Mouse (Mus musculus): ENCODE results near the gene Igfn1.

Igfn1 gene

DNA sequence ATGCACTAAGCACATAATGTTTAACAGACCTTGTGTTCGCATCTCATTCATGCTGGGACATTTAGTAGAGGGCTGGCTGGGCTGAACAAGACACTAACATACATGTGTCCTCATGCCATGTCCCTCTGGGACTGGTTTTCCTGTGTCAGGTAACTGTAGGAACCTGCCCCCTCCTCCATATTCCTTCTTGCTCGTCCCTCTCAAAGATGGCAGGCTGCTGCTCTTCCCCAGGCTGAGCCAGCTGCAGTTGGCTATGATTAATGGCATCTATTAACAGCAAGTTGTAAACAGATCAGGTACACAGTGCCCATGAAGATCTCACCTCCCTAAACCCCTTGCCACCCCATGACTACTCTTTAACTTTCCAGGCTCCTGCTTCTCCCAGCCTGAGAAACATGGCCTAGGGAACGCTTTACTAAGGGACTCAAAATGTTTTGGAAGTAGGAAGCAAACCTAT, at the start of gene Igfn1:
Gene Igfn1, minus strand, starts transcription at position 51 of the 457 bp plus-strand sequence.
- no peak for DNase-seq (ENCODE audit: low spot score in 2 of 2)

DNA sequence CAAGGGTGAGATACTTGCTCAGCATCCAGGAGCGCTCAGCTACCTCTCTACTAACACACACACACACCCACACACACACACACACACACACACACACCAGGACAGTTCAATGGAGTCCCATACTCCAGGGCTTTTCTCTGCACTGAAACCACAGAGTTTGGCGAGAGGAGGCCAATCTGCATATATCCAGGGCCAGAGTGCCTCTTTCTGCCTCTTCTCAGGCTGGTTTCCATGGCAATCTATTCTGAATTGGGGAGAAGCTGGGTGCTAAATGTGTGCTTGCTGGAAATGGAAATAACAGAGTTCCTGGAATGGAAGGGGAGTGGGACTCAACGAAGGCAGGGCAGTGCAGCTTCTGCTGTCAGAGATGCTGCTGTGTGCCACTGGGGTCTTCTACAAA, 49.6 kb upstream of the Igfn1 start:
- DNase-seq (ENCODE audit: low spot score in 2 of 2), result no peak

DNA sequence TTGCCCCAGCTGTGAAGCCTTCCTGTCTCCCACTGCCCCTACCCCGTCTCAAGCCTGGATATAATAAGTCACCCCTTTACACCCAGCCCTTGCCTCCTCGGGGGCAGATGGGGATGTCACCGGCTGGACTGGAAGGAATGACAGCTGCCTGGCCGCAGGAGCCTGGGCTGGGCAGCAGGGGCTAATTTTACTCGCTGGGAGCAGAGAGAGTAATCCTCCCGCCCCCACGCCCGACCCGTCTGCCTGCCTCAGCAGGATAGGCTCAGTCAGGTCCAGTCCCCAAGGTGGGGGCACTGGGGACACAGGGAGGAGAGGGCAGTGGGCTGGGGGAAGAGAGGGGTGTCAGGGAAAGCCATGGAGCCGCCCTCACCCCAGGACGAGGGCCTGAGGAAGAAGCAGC, 46.4 kb upstream of the Igfn1 start, which contains the start of gene Cacna1s:
Gene Cacna1s, plus strand, starts transcription at position 204 of the 400 bp plus-strand sequence.
- DNase-seq (ENCODE audit: low spot score in 2 of 2), result no peak

DNA sequence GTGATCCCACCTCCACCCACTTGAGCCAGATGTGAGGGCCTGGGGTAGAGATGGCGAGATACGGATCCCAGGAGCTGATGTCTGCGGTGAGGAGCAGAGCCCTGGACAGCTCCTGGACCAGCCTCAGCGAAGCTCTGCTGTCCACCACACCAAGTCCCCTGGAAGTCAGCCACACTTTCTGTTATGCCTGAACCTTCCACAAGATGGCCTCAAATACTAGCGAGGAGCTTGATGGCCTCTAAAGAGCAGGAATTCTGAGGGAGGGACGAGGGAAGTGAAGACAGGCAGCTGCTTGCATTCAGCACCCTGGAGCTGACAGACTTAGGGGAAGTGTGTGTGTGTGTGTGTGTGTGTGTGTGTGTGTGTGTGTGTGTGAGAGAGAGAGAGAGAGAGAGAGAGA, 45.3 kb upstream of the Igfn1 start:
- peak; percentile 62 to 70 for DNase-seq (ENCODE audit: low spot score in 2 of 2)

DNA sequence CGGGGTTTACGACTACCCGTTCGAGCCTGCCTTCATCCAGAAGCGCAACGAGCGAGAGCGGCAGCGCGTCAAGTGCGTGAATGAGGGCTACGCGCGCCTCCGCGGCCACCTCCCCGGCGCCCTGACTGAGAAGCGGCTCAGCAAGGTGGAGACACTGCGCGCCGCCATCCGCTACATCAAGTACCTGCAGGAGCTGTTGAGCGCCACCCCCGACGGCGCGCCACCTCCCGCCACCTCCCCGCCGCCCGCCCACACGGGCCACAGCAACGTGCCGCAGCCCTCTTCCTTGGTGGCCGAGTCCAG, 44.8 kb upstream of the Igfn1 start:
- DNase-seq (ENCODE audit: low spot score in 2 of 2), result no peak

DNA sequence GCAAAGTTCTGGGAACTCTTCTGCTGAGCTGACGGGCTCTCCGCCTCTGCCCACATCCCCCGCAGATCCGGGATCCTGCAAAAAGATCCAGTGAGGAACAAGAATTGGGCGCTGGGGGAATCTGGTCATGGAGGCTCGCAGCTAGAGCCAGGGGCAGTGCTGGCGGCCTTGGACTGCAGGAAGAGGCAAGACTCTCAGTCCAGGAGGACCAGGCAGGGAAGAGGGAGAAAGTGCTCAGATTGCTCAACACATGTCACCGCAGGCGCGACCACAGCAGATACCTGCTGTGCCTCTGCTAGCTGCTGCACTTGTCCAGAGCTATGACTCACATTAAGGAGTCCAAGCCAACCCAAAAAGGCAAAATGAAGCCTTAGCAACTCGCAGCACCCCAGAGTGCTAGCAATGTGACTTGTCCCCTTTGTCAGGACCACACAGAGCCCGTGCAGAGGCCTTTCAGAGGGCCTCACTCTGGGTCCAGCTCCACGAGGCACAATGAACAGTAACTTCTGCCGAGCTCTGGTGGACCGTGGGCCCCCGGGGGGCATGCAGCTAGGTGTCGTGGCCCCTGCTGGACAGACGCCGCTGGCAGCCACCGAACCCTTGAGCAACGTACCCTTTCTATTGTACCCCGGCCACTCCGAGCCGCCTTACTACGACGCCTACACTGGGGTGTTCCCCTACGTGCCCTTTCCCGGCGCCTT, 44.3 kb upstream of the Igfn1 start, which contains the start of gene Ascl5:
Gene Ascl5, plus strand, starts transcription at position 493 of the 701 bp plus-strand sequence.
- no peak for DNase-seq (ENCODE audit: low spot score in 2 of 2)

DNA sequence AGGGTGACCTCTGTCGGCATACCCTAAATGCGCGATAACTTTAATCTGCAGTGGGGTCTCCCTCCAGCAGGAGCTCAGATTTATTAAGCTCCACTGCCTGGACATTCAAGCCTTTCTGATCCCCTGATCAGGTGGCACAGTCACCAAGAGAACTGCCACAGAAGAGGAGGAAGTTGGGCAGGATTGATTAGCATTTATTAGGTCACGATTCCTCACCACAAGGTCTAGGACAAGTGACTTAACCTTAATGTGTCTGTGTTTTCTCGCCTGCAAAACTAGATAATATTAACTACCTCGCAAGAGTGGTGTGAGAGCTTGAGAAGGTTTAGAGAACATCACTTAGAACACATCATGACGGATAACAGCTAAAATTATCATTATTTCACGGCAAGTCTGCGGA, 41.8 kb upstream of the Igfn1 start:
- no peak for DNase-seq (ENCODE audit: low spot score in 2 of 2)

DNA sequence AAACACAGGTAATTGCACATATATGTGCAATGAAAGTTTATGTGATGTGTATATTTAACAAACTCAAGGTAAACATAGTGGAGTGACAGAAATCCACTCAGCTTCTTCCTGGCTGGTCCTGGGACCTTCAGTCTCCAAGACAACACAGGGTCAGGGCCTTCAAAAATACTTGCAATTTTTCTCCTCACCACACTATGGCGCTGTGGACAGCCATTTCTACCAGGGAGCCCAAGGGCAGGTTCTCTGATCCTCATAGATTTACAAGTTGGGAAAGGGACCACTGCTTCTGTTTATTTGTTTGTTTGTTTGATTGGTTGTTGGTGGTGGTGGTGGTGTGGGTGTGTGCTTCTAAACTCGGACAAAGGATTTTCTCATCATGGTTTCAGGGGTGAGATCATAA, 41.3 kb upstream of the Igfn1 start:
- no peak for DNase-seq (ENCODE audit: low spot score in 2 of 2)

DNA sequence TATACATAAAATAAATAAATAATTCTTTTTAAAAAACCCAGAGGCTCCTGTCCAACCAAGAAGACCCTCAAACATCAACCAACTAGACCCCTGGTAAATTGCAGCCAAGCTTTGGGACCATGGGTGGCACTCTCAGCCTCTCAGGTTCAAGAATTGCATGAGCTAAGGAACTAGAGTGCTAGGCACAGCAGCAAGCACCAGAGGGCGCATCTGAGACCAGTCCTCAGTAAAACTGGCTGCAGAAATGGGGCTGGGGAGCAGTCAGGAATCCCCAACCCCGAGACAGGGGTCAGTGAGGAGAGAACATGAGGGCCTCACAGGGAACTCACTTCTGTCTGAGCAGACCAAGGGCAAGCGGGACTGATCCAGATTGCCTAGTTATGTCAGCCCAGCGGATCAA, 39.6 kb upstream of the Igfn1 start:
- DNase-seq (ENCODE audit: low spot score in 2 of 2), result no peak

DNA sequence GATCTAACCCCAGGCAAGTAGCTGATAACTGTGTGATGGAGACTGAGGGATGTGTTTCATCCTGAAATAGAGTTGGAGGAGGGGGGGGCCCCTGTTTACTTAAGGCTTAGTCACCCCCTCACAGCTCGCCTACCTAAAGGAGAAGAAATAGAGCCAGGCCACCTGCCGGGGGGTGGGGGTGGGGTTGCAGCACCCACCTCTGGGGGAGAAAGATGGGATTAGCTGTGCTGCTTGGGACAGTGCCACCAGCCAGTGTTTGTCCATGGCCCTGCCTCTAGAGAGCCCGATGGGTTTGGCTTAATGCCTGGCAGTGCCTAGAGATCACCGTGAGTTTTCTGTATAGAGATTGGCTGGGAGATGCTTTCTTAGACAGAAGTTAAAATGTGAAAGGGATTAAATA, 34.7 kb upstream of the Igfn1 start:
- DNase-seq (ENCODE audit: low spot score in 2 of 2), result no peak

DNA sequence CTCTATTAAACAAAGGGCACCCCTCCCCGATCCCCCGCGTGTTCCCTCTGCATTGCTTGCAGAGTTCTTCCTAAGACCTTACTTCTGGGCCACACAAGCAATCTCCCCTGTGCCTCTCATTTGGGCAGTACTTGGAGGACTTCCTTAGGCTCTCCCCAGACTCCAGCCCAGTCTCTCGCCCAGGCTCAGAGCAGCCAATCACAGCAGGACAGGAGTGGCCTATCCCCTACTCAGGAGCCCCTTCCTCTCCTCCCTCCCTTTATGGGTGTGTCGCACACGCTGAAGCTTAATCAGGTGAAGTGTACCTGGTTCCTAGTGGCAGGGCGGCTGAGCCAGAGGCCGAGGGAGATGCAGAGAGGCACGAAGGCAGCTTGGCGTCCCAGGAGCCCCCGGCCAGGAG, 34.3 kb upstream of the Igfn1 start:
- DNase-seq (ENCODE audit: low spot score in 2 of 2), result no peak

DNA sequence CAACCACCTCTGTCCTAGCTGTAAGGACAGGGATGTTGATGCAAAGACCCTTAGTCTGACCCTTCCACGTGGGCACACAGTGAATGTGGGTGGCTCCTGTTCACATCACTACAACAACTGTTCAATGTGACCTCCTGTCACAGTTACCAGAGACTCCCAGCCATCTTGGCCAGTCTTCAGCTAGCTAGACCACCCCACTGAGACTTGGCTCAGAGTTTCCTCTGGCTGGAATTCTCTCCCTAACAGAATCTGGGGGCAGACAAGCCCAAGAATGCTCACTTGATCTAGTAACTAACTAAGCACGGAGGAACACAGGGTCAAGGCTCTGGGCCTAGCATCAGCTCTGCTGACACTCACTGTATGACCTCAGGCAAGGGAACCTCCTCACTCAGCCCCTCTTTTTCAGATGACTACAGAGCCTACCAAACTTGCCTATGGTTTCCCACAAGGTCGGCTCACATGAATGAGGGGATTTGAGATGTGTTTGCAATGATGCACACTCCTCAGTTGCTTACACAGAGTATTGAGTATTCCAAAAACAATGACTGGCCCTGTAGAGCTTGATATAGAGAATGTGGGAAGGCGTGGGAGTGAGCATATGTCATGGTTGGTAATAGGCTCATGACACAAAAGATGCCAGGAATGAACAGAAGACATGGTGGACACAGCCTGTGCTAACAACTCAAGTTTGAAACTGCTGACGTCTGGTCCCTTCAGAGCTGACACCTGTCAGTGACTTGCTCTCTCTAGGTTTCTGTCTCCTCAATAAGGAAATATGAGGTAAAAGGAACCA, 32.8 kb upstream of the Igfn1 start:
- DNase-seq (ENCODE audit: low spot score in 2 of 2), result no peak

DNA sequence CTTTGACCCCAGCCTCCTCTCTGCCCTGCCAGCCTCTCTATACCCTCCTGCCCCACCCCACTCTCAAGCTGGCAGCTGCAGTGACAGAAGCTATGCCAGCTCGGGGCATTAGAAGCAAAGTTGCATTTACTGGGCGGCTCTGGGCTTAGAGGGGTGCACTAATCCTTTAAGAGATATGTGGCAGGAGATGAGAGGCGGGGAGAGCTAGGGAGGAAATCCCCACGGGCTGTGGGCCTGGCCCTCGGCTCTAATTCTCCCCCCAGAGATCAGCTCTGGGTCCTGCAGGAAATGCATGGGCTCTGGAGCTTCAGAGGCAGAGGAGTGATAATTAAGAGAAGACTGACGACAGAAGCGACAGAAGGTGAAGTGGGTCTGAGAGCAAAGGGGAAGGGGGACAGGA, 26.8 kb upstream of the Igfn1 start:
- DNase-seq (ENCODE audit: low spot score in 2 of 2), result no peak

DNA sequence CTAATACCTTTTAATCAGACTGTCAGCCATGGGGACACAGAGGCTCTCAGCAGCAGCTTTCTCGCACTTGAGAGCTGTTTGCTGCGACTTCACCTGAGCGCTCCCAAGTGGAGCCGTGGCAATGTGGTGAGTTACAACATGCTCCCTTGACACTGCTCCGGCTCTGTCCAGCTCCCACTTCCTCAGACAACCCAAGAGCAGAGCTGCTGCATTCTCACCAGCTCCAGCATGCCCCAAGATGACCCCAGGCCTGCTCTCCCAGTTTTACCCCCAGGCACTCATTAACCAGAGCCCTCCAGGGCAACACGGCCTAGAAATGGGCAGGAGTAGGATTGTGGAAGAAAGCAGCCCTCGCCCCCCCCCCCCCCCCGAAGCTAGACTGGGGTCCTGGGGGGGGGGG, 25.6 kb upstream of the Igfn1 start:
- DNase-seq (ENCODE audit: low spot score in 2 of 2), result no peak

DNA sequence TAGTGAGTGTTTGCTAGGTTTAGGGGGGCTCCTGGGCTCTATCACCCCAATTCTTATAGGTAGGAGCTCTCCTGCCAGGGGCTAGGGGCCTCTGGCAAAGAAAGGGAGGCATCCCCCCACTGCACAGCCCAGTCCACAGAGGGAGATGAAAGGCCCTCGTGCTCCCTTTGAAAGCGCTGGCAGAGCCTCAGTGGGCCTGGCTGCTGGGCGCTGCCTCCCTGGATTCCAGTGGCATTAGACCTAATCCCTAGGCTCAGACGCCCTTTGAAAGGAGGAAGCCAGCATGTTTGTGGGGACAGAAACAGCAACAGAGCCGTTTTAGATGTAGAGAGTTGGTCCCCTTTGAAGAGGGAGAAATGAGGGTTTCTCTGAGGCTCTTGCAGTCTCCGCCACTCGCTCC, 24.1 kb upstream of the Igfn1 start:
- DNase-seq (ENCODE audit: low spot score in 2 of 2), result no peak

DNA sequence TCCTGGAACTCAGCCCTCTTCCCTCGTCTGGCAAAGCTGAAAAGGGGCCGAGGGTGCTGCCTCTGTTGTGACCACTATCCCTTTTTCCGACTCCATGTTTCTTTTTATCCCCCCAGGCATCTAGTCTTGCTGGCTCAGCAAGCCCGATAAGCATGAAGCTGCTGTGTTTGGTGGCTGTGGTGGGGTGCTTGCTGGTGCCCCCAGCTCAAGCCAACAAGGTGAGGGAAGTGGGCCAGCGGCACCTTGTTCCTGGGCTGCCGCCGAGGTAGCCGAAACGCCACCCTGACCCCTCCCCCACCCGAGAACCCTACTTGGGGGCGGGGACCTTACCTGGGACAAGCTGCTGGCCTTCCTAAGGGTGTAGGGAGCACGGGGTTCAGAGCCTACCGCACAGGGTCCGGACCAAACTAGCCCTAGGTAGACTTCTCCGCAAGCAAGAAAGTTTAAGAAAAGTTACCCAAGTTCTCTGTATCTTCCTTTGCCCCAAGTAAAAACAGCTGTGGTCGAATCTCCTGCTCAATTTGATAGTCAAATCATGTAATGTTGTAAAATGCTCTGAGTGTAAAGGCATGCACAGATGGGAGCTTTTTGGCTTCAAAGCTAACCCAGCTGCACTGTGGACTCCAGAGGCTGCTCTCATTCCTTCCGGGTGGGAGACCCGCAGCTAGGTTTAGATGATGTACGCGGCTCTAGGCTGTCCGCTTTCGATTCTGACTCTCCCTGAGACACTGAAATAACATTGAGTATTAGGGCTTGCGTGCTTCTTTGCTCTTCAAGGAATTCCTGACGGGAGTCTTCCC, 12.4 kb upstream of the Igfn1 start:
- DNase-seq (ENCODE audit: low spot score in 2 of 2), result no peak

DNA sequence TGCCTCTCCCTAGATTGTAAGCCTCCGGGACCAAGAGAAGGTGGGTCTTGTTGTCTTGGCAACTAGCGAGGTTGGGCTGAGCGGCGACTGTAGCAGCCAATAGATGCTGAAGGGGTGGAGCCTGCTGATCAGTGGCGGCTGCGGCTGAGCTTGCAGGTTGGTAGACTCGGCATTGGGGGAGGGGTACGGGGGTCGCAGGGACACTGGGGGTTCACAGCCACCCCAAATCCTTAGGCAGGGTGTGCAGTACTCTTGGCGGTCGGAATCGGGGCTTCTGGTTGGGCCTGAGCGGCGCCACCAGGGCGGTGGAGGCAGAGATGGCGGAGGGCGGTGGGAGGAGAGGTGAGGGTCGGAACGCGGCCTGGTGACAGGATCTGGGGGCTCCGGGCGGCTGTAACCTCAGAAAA, 11.8 kb upstream of the Igfn1 start:
- peak; percentile 86 to 92 for DNase-seq (ENCODE audit: low spot score in 2 of 2)

DNA sequence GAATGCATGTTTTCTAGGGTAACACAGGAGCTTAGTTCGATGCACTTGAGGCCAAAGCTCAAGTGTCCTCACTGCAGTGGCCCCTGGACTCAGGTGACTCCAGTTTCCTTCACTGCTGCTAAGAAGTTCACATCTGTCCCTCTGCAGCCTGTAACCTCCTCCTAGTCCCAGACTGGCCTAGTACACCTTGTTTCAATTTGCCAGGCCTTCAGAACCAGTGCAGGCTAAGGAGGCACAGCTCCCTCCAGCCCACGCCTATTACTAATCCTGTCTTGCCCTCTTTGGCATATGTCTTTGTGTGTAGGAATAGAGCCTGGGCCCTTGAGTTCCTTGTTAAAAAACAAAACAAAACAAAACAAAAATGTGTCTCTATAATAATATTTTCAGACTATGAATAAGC, 11.2 kb upstream of the Igfn1 start:
- no peak for DNase-seq (ENCODE audit: low spot score in 2 of 2)

DNA sequence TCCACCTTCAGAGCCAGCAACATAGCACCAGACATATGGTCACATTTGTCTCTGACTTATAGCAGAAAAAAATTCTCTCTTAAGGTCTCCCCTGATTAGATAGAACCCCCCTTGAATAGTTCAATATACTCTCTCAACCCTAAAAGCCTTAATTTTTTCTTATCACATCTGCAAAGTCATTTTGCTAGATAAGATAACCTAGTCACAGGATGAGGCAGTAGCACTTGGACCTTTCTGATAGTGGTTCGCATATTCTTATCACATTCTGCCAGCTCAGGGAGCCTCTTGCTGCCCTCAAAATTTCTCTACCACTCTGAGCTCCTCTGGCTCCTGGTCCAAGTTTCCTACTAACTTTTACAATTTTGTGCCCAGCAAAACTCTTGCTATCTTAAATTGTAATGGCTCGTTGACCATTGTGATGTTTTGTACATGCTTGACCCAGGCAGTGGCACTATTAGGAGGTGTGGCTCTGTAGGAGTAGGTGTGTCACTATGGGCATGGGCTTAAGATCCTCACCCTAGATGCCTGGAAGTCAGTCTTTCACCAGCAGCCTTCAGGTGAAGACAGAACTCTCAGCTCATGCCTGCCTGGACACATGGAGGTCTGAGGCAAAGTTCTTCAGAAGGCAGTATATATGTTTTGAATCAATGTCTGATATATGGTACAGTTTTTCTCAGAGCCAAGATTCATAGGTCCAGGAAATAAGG, 8.8 kb upstream of the Igfn1 start:
- DNase-seq (ENCODE audit: low spot score in 2 of 2), result no peak

DNA sequence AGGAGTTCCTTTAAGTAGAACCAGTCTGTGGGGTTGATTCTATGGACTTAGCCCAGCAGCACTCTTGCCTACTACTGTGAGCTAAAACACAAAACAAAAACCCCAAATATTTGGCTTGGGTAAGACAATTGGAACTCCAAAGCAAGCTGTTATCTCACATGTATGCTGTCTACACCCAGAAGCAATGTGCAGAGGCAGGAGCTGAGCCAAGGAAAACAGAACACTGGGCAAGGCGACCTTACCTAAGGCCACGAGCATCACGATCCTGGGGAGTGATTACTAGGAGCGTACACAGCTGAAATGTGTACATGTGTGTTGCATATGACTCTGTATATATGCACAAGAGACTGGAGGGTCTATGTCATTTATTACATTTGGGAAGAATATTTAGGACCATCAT, 7.4 kb upstream of the Igfn1 start:
- DNase-seq (ENCODE audit: low spot score in 2 of 2), result no peak

DNA sequence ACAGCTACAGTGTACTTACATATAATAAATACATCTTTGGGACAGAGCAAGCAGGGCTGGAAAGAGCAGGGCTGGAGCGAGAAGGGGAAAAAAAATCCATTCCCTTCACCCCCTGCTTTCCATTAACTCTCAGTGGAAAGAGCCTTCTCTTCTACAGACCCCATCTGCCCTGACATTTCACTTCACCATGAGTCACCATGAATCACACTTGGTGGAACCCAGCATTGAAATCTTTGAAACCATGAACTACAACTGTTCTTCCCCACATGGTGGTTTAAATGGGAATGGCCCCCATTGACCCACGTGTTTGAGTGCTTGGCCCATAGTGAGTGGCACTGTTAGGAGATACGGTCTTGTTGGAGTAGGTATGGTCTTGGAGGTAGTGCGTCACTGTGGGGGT, 4.1 kb upstream of the Igfn1 start:
- no peak for DNase-seq (ENCODE audit: low spot score in 2 of 2)

DNA sequence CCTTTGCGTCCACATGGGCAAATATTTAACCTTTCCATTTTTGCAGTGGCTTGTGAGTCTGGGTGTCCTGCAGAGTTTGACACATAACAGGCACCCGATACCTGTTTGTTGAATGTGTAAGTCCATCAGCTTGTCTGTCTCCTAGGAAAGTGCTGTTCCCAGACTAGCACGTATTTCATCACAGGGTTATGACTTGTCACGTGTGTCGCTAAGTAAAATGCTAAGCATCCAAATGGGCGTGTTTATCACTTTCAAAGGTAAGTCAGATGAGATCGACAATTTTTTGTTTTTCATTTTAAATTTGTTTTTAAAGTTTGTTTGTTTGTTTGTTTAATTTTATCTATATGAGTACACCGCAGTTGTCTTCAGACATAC, 2.0 kb upstream of the Igfn1 start:
- no peak for DNase-seq (ENCODE audit: low spot score in 2 of 2)
